Mouse (Mus musculus): ENCODE results near the gene Sarnp. TPM values are rescaled to one million over a fixed set of nuclear protein-coding genes. Genes with fewer than 3 reads are reported as not detected.

The Sarnp gene
- polyA plus RNA-seq, 1 experiment, result 288 TPM

- Histone ChIP-seq H3K27ac (ENCODE audit: insufficient read depth, low read length) (no peak within 1 kb of the TSS), H3K9ac (ENCODE audit: low read depth, poor library complexity, severe bottlenecking) (peak within 1 kb of the TSS; percentile 50), H3K4me3 (ENCODE audit: low read depth, low read length) (peak within 1 kb of the TSS; percentile 74), H3K4me1 (ENCODE audit: control insufficient read depth, insufficient read depth, low read length) (peaks cover 3% of the 10 kb centered on the region), H3K27me3 (ENCODE audit: control insufficient read depth, insufficient read depth, low read length, poor library complexity, severe bottlenecking) (no peaks in the 10 kb centered on the region), H3K36me3 (ENCODE audit: control insufficient read depth, insufficient read depth, low read length, poor library complexity, severe bottlenecking) (no peaks in the 10 kb centered on the region), H3K9me3 (replicated peaks; ENCODE audit: control insufficient read depth, insufficient read depth, low read length, poor library complexity, severe bottlenecking) (no peaks in the 10 kb centered on the region)
- TF ChIP-seq CTCF (IDR thresholded peaks at IDR 0.05; ENCODE audit: low read depth, low read length) (no peak), EP300 (IDR thresholded peaks at IDR 0.05; ENCODE audit: insufficient read depth, low read depth, low read length) (no peak), POLR2A (IDR thresholded peaks at IDR 0.05; ENCODE audit: insufficient read depth, low read length) (no peak)
Measured at GRCm38 (mm10) chr10:128923935-128924334, 106.8 kb downstream of the Sarnp start, which contains the start of gene Bloc1s1. TSS of gene Bloc1s1 (minus strand) at chr10:128924035.

Other genes with a start within 250 kb of the Sarnp start
- 39.4 and 41.7 TPM in 2 replicates for gene Erbb3, start 227.7 kb upstream of the Sarnp start, polyA plus RNA-seq (2011; ENCODE audit: insufficient read depth, insufficient read length, low read depth, missing spikeins)
- gene Rps26, start 190.6 kb upstream of the Sarnp start, polyA plus RNA-seq (2011; ENCODE audit: insufficient read depth, insufficient read length, low read depth, missing spikeins), result 1,832 and 1,959 TPM in 2 replicates
- gene Ikzf4, start 171.3 kb upstream of the Sarnp start, polyA plus RNA-seq (2011; ENCODE audit: insufficient read depth, insufficient read length, low read depth, missing spikeins), result 9.8 and 11.6 TPM in 2 replicates
- 14.3 and 14.4 TPM in 2 replicates for gene Suox, start 143.3 kb upstream of the Sarnp start, polyA plus RNA-seq (2011; ENCODE audit: insufficient read depth, insufficient read length, low read depth, missing spikeins)
- 79.0 and 83.6 TPM in 2 replicates for gene Rab5b, start 121.1 kb upstream of the Sarnp start, polyA plus RNA-seq (2011; ENCODE audit: insufficient read depth, insufficient read length, low read depth, missing spikeins)
- gene Pmel, start 113.1 kb upstream of the Sarnp start, polyA plus RNA-seq (2011; ENCODE audit: insufficient read depth, insufficient read length, low read depth, missing spikeins), result 3.0 TPM in 2 replicates
- gene Cdk2, start 112.3 kb upstream of the Sarnp start, polyA plus RNA-seq (2011; ENCODE audit: insufficient read depth, insufficient read length, low read depth, missing spikeins), result 81.4 and 82.7 TPM in 2 replicates
- 44.7 and 46.7 TPM in 2 replicates for gene Dgka, start 72.5 kb upstream of the Sarnp start, polyA plus RNA-seq (2011; ENCODE audit: insufficient read depth, insufficient read length, low read depth, missing spikeins)
- gene Pym1, start 69.4 kb upstream of the Sarnp start, polyA plus RNA-seq (2011; ENCODE audit: insufficient read depth, insufficient read length, low read depth, missing spikeins), result 53.8 and 56.0 TPM in 2 replicates
- 0.46 and 1.5 TPM in 2 replicates for gene Mmp19, start 26.4 kb upstream of the Sarnp start, polyA plus RNA-seq (2011; ENCODE audit: insufficient read depth, insufficient read length, low read depth, missing spikeins)
- gene Dnajc14, start 13.3 kb upstream of the Sarnp start, polyA plus RNA-seq (2011; ENCODE audit: insufficient read depth, insufficient read length, low read depth, missing spikeins), result 41.3 and 45.5 TPM in 2 replicates
- 12.3 and 12.6 TPM in 2 replicates for gene Tmem198b, start 13.0 kb upstream of the Sarnp start, polyA plus RNA-seq (2011; ENCODE audit: insufficient read depth, insufficient read length, low read depth, missing spikeins)
- gene Ormdl2, start 4.3 kb downstream of the Sarnp start, polyA plus RNA-seq (2011; ENCODE audit: insufficient read depth, insufficient read length, low read depth, missing spikeins), result 63.2 and 69.2 TPM in 2 replicates
- 2.8 and 3.0 TPM in 2 replicates for gene Gdf11, start 74.4 kb downstream of the Sarnp start, polyA plus RNA-seq (2011; ENCODE audit: insufficient read depth, insufficient read length, low read depth, missing spikeins)
- gene Cd63, start 83.7 kb downstream of the Sarnp start, polyA plus RNA-seq (2011; ENCODE audit: insufficient read depth, insufficient read length, low read depth, missing spikeins), result 116 and 130 TPM in 2 replicates
- 3.5 and 3.9 TPM in 2 replicates for gene Rdh5, start 105.6 kb downstream of the Sarnp start, polyA plus RNA-seq (2011; ENCODE audit: insufficient read depth, insufficient read length, low read depth, missing spikeins)
- gene Bloc1s1, start 106.7 kb downstream of the Sarnp start, polyA plus RNA-seq (2011; ENCODE audit: insufficient read depth, insufficient read length, low read depth, missing spikeins), result 36.7 and 44.5 TPM in 2 replicates
- 1.6 and 3.2 TPM in 2 replicates for gene Itga7, start 116.5 kb downstream of the Sarnp start, polyA plus RNA-seq (2011; ENCODE audit: insufficient read depth, insufficient read length, low read depth, missing spikeins)
- gene Mettl7b, start 143.7 kb downstream of the Sarnp start, polyA plus RNA-seq (2011; ENCODE audit: insufficient read depth, insufficient read length, low read depth, missing spikeins), result not detected in 2 replicates
- not detected in 2 replicates for gene Olfr9, start 172.1 kb downstream of the Sarnp start, polyA plus RNA-seq (2011; ENCODE audit: insufficient read depth, insufficient read length, low read depth, missing spikeins)
- not detected in 2 replicates for gene Olfr763, start 193.5 kb downstream of the Sarnp start, polyA plus RNA-seq (2011; ENCODE audit: insufficient read depth, insufficient read length, low read depth, missing spikeins)
- not detected in 2 replicates for gene Olfr764-ps1, start 222.6 kb downstream of the Sarnp start, polyA plus RNA-seq (2011; ENCODE audit: insufficient read depth, insufficient read length, low read depth, missing spikeins)
- not detected in 2 replicates for gene Olfr765, start 232.7 kb downstream of the Sarnp start, polyA plus RNA-seq (2011; ENCODE audit: insufficient read depth, insufficient read length, low read depth, missing spikeins)